Mouse (Mus musculus) A20 (cell line): ENCODE results near the gene Bola1.
"Not testable (repeated sequence)": the region's sequence is repeated elsewhere in the genome, so short reads cannot be mapped to it uniquely, and the experiment has no call there.

Source experiments
- DNase-seq: peaks from one replicate; pipeline ENCODE4 v3.0.0-alpha.2; 2011; ENCODE audit warnings: low read depth, low spot score

Gene Bola1

DNA sequence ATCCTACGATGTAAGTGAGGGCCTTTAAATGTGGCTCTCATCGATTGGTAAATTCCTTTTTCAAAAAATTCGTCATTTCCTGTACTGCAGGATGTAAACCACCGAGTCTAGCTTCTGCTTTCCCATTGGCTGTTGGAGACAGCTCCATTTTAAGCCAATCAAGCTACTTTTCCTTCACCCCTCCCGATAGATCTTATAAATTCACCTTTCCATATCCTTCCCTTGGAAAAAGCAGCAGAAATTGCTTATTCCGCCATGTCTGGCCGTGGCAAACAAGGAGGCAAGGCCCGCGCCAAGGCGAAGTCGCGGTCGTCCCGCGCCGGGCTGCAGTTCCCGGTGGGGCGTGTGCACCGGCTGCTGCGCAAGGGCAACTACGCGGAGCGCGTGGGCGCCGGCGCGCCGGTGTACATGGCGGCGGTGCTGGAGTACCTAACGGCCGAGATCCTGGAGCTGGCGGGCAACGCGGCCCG is at the start of gene Bola1, which contains the start of gene Hist2h2ab:
Gene Bola1, minus strand, starts transcription at position 49 of the 470 bp plus-strand sequence.
Gene Hist2h2ab, plus strand, starts transcription at position 205 of the 470 bp plus-strand sequence.
- peak; percentile 94 for DNase-seq

DNA sequence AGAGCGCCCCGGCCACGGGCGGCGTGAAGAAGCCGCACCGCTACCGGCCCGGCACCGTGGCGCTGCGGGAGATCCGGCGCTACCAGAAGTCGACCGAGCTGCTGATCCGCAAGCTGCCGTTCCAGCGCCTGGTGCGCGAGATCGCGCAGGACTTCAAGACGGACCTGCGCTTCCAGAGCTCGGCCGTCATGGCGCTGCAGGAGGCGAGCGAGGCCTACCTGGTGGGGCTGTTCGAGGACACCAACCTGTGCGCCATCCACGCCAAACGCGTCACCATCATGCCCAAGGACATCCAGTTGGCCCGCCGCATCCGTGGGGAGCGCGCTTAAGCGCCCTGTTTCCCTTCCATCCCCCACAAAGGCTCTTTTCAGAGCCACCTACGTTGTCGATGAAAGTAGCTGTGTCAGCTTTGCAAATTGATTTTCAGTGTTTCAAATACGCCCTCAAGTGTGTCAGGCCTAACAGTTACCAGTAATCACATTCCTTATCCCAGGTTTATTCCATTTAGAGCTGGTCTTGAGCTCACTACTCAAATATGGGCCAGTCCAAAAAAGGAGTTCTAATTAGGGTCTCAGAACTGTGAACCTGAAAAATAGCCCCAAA is 49.4 kb upstream of the Bola1 start:
- not testable (repeated sequence) for DNase-seq

DNA sequence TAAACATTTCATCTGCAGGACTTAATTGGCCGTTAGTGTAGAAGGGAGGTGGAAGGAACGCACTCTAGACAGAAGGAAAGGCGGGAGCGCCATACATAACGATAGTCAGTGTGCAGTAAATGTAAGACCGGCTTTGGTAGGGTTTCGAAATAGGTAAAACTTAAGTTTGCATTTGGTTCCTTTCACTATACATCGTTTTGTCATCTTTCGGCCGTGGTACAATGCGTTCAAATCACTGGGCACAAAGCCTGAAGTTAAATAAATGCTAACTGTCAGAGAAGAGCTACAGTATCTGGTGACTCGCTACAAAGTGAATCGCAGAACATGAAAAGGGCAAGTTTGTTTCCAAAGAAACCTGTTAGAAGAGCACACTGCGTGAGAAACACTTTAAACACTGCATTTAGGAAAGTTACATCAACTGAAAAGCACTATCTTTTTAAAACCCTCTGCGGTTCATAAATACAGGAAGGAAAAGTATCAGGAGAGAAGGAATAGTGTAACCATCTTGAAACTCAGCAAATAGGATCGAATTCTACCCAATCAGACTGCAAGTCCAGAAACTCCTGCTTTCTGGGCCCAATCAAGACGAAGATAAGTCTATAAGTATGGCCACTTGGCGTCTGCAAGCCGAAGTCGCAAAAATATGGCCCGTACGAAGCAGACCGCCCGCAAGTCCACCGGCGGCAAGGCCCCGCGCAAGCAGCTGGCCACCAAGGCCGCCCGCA is 48.7 kb upstream of the Bola1 start, which contains the start of gene Hist2h3b:
Gene Hist2h3b, plus strand, starts transcription at position 604 of the 725 bp plus-strand sequence.
- DNase-seq = peak; percentile 92

DNA sequence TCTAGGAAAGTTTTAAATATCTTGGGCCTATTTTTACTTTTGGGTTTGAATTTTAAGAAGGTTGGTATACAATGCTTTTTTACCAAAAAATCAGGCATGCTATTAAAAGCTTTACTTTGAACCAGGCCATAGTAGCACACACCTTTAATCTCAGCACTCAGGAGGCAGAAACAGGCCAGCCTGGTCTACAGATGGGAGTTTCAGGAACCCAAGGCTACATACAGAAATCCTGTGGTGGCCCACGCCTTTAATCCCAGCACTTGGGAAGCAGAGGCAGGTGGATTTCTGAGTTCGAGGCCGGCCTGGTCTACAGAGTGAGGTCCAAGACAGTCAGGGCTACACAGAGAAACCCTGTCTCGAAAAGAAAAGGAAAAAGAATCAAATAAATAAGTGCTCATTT is 48.0 kb upstream of the Bola1 start:
- peak; percentile 24 for DNase-seq

DNA sequence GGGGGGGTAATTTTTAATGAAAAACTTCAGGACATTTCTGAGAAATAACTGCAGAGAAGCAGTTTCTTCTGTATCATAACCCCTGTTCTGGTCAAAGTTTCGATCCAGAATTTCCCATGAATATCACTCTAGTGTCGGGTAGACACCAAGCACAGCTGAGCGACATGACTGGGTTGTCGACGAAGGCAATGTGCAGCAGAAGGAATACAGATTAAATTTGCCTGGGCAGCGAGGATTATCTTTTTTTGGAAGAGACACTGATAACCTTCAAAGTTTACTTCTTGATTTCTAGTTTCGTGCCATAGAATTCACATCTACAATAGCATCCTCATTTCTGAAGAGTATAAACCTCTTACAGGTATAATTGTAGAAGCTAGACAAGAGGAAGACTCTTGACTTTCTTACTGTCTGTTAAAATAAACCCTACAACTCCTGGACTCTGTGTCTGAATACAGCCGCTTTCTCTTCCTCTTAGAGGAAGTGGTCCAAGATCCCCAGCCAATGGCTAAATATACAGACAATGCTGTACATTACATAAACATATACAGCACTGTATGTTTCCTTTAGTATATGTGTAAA is 46.7 kb upstream of the Bola1 start:
- DNase-seq = peak; percentile 58

DNA sequence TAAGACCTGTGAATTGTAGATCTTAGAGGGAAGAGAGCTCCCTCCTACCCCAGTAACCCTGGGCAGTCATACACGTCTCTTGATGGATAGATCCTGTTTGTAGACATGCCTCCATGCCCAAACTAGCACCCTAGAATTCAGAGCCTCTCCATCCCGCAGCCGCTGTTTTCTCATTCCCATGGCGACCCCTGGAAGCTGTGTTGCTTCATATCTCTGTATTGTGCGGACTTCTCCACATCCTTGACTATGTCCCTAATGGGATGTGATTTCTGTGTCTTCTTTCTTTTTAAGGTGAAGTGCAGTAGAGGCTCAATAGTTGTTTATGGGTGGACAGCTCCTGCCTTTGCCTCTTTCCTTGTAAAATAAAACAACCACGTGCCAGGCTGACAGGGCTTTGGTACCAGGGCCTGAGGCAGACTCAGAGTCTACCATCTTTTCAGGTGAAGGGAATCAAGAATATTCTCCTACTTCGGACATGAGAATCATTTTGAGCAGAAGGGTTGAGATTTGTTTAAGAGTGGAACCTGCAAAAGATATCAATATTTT is 45.0 kb upstream of the Bola1 start:
- no peak for DNase-seq

DNA sequence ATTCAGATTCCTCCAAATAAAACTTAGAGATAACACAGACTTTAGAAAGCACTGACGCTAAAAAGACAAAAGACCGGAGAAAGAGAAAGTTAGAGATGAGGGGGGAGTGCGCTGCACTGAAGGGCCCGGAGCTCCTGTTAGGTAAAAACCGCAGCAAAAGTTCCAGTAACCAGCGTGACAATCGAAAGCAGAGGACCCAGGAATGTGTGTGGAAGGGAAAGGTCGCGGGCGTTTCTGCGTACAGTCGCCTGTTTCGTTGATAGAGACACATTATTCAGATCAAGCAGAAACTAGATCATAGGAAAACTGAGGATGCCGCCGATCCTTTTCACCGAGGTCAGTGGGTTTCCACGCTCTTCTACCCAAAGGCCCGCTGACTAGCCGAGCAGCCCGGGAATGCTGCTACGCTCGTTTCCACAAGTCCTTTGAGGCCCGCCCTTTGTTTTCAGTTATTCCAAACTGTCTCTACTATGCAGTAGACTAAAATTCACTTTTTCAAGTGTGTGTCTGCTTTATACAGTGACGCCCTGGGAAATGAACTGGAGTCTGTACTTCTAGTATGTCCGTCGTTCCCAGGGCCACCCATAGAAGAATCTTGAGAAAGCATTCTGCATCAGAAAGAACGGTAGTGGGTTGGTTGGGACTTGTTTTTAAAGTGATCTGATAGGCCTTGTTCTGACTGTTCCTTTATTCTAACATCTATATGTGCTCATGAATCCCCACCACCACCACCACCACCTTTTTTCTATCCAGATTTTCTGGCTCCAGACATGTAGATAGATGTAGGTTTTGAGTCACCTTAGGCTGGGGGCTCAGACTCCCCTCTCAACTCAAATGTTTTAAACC is 44.3 kb upstream of the Bola1 start:
- DNase-seq = no peak

DNA sequence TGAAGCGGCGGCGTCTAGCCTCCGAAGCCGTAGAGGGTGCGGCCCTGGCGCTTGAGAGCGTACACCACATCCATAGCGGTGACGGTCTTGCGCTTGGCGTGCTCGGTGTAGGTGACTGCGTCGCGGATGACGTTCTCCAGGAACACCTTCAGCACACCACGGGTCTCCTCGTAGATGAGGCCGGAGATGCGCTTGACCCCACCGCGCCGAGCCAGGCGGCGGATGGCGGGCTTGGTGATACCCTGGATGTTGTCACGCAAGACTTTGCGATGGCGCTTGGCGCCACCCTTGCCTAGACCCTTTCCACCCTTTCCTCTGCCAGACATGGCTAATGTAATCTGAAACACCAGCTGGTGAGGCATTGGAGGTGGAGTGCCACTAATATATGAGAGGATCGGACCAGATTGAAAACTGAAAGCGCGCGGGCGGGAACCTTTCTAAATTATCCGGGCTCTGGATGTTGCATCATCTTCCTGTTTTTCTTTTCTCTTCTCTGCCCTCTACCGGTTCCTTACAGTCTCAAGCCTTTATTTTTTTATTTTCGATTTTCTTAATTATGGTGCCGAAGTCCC is 43.6 kb upstream of the Bola1 start, which contains the start of gene Hist2h4:
Gene Hist2h4, minus strand, starts transcription at position 333 of the 572 bp plus-strand sequence.
- peak; percentile 98 for DNase-seq

DNA sequence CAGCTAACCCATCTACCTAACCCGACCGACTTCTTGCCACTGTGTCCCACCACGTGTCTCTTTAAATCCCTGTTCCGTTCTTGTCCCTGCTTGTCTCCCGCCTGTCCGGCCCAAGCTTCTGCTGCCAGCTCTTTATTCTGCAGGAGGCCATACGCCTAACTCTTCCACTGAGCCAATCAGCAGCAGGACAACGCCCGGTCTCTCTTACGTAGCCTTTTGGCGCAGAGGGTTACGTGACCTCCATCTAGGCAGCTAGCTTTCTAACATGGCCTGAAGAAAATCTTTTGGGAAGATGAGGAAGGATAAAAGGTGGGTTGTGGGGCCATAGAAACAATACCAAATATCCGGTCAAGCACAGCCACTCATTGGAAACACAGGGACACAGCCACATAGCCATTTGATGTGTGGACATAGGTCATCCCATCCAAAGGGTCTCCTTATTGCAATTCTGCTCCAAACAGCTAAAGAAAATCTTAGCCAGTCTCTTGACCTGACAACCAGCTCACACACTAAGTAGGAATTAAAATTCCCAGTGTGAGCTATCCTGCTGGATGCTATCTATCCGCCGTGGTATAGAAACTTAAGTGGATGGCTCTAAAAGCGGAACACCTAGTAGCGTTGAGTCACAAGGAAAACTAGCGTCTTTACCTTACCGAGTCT is 42.8 kb upstream of the Bola1 start:
- DNase-seq = peak; percentile 81

DNA sequence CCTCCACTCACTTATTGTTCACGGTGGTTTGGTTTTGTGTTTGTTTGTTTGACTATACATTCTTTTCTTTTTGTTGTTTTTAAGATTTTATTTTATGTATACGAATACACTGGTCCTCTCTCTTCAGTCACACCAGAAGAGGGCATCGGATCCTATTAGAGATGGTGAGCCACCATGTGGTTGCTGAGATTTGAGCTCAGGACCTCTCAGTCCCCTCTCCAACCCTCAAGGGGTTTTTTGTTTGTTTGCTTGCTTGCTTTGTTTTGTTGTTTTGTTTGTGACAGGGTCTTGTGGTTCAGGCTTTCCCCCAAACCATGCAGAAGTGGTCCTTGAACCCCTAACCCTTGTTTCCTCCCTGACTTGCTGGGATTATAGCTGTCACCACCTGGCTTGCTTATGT is 42.1 kb upstream of the Bola1 start:
- DNase-seq = peak; percentile 53

DNA sequence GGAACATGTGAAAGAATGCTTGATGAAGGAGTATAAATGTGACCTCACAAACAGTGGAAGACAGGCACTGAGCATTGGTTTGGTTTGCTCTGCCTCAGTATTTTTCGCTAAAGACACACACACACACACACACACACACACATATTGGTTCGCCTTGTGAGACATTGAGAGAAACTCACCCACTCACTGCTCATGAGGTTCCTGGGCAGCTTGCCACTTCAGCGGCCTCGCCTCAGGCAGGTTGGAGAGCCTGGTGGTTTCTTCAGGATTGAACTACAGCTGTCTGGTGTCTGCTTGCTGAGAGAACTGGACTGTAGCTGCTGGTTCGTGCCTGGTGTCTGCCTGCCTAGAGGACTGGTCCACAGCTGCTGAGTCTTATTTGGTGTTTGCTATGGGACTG is 40.7 kb upstream of the Bola1 start:
- no peak for DNase-seq

DNA sequence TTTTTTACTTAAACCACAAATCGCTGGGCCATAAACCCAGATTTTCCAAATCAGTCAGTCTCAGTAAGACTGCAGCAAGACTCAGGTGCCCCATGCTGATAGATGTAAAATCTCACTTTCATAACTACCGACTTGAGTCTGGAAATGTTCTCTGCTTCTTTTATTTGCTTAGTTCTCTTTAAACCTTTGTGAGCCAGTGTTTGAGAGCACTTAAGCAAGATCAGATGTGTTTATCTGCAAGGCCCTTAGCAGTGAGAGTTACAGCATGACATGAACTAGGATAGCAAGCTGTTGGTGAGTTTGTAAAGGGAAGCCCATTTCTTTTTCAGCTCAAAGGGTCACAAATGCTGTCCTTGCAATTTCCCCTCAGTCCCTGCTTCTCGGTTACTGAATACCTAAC is 37.7 kb upstream of the Bola1 start:
- no peak for DNase-seq

DNA sequence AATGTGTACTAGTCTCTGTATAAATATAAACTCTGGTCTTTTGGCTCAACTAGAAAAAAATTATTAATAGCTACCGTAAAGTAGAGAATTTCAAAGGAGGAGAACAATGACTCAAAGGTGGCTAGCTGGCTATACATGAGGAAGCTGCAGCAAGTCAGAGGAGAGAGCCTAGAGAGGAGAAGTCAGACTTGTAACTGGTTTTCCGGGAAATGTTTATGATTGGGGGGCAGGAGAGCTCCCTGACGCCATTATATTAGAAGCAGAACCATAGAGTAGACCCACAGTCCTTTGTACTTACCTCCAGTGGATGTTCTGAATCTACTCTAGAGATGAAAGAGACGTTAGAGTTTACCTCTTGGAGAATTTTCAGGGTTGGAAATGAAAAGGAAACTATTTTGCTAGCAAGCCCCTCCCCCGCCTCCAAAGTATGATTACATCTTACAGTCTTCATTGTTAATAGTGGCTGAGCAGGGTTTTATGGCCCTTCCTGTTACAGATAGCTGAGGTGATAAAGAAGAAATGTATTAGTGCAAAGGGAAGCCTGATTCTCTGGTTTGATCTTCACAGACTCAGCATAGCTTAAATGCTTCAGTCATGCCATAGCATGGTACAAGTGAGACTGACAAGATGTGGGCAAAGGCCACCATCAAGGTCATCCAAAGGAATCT is 36.6 kb upstream of the Bola1 start:
- DNase-seq = no peak

DNA sequence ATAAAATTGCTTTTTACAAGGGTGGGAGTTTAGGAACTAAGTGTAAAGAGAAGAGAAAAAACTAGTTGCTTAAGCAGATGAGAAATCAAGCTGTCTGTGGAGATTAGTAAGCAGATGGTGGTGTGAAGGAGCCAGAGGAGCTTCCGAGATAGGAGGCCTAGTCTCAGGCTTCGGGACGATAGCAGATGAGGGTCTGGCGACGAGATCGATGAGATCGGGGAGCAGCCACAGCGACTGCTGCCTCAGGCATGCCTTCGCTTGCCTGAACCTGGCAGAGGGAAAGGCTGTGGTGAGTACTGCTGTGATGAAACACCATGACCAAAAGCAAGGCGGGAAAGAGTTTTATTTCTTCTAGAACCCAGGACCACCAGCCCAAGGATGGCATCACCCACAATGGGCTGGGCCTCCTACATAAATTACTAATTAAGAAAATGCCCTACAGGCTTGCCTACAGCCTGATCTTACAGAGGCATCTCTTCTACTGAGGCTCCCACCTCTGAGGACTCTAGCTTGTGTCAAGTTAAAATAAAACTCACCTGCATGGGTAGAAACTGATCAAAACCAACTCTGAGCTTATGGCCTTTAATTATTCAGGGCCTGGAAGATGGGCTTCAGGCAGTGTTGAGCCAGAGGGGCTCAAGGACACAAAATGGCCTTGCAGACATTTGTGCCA is 35.3 kb upstream of the Bola1 start:
- no peak for DNase-seq

DNA sequence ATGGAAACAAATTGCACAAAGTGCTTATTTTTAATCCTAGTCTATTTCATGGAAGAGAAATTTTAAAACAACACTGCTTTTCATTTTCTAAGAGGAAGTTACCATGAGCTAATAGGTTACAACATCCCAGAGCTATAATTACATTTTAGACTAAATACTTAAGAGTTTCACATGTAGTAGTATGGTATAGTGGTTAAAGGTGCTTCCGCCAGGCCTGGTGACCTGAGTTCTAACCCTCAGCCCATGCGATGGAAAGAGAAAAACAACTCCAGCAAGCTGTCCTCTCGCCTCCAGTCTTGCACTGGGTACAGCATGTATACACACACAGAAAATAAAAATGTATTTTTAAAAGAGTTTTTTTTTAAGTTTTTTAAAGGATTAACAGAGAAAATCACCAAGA is 32.3 kb upstream of the Bola1 start:
- no peak for DNase-seq

DNA sequence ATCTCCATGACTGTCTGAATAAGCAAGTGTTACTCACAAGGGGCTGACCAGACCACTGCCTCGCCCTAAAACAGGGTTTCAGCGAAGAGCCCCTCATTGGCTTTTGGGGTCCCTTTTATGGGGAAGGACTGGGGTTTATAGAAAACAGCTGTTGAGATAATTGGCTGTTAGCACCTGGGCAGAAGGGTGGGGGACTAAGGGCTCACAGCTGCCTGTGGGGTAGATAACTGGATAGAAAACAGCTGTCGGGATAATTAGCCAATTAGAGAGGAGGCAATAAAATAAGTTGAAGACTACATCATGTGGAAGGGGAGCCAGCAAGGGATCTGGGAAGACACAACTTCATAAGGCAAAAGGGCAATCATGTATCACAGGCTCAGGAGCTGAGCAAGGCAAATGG is 31.4 kb upstream of the Bola1 start:
- peak; percentile 26 for DNase-seq

DNA sequence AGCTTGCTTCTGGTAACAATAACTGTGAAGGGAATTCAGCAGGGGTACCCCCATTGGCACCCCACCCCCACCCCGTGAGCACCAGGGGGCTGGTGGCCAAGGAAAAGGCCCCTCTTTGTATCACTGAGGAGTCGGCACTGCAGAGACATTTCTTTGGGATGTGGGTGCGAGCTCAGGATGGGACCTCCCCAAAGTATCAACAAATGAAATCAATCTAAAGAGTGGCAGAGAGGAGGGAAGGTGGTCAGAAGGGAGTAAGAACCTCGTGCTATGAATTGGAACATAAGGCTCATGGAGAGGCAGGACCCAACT is 29.5 kb upstream of the Bola1 start:
- no peak for DNase-seq

DNA sequence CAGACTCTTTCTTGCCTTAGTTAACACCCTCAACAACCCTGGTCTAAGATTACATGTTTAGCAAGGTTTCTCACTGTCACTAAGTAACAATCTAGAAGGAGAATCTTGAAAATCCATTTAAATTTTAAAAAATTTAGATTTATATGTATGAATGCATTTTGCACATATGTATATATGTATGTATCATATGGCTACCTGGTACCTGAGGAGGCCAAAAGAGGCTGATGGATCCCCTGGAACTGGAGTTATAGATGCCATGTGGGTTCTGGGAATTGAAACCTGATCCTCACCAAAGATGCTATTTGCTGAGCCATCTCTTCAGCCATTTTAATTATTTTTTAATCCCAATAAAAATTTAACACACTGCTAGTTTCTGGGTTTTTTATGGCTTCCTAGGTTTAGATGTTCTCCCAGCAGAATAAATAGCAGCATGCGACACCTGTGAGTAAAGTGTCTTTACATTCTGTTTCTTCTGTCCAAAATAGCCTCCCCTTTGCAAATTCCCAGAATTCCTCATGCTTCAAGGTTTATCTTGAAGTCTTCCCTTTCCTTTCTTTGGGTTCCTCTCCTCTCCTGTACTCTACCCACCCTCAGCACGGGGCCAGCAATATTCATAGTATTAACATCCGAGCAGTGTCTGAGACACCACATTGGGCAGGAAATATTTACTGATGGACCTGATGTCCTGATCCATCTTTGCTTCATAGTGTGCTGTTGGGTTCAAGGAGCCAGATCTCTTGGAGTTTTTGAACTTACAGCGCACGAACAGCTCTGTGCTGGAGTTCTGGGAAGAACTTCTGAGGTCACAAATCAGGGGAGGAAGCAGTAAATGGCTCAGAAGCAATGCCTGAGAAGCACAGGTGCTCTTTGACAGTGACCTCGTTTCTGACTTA is 28.9 kb upstream of the Bola1 start:
- DNase-seq = peak; percentile 32
